7 mouse cellular contexts compared by ENCODE assay signal in genomic region chr10:117149241-117149640, GRCm38 (mm10). TPM values are rescaled to one million over a fixed set of nuclear protein-coding genes. Genes with fewer than 3 reads are reported as not detected.
A peak's percentile ranks its signal among the peaks of the same experiment; 100 is the strongest.
DNase-seq lines count a peak whose midpoint lies in the region; ATAC-seq and TF ChIP-seq lines count a peak whose summit lies in the region.

No protein-coding gene starts in this region.

- H3K36me3 ChIP-seq in lung, postnatal 0 days (ENCODE audit: insufficient read depth, low read length), result no peaks in the 10 kb centered on the region
- no peaks in the 10 kb centered on the region for H3K36me3 ChIP-seq in forebrain, embryonic 14.5 days (ENCODE audit: control insufficient read depth, insufficient read depth, low read length)
- no peaks in the 10 kb centered on the region for H3K36me3 ChIP-seq in limb, embryonic 12.5 days
- H3K36me3 ChIP-seq in neural tube, embryonic 15.5 days, result no peaks in the 10 kb centered on the region

- 20% methylated on average over 7 of the region's 7 CpGs for WGBS in lung, postnatal 0 days
- WGBS in forebrain, embryonic 14.5 days, result 11% methylated on average over 7 of the region's 7 CpGs
- 15% methylated on average over 7 of the region's 7 CpGs for WGBS in limb, embryonic 12.5 days
- 14% methylated on average over 7 of the region's 7 CpGs for WGBS in neural tube, embryonic 15.5 days

- H3K27ac ChIP-seq in lung, postnatal 0 days (ENCODE audit: low read length), result peak overlapping the region; percentile 52
- no peak overlapping the region for H3K27ac ChIP-seq in forebrain, embryonic 14.5 days (ENCODE audit: low read depth, low read length)
- H3K27ac ChIP-seq in limb, embryonic 12.5 days, result 0 out of 2 replicates have a peak overlapping the region, but pooled peaks have one; percentile 25
- no peak overlapping the region for H3K27ac ChIP-seq in neural tube, embryonic 15.5 days (replicated peaks)

- TF ChIP-seq CTCF in lung, postnatal 0 days (IDR thresholded peaks at IDR 0.05), result no peak

- peak overlapping the region; percentile 100 for H3K4me3 ChIP-seq in lung, postnatal 0 days (ENCODE audit: low read depth, low read length)
- peak overlapping the region; percentile 98; the same call in 1 of the 2 replicates for H3K4me3 ChIP-seq in forebrain, embryonic 14.5 days (ENCODE audit: low read depth, low read length)
- H3K4me3 ChIP-seq in limb, embryonic 12.5 days (replicated peaks), result peak overlapping the region; percentile 99
- H3K4me3 ChIP-seq in neural tube, embryonic 15.5 days (replicated peaks), result peak overlapping the region; percentile 99

- H3K9me3 ChIP-seq in lung, postnatal 0 days (ENCODE audit: low read length), result no peaks in the 10 kb centered on the region
- no peaks in the 10 kb centered on the region for H3K9me3 ChIP-seq in forebrain, embryonic 14.5 days (replicated peaks; ENCODE audit: control insufficient read depth, low read length)
- H3K9me3 ChIP-seq in limb, embryonic 12.5 days, result no peaks in the 10 kb centered on the region
- no peaks in the 10 kb centered on the region for H3K9me3 ChIP-seq in neural tube, embryonic 15.5 days (replicated peaks)

- no peak for DNase-seq in lung, postnatal 0 days (ENCODE audit: low spot score)
- DNase-seq in lung, postnatal 10 days, result no peak
- no peak for DNase-seq in forebrain, embryonic 14.5 days (ENCODE audit: low spot score)
- DNase-seq in thymus, adult 18-20 months, result no peak
- DNase-seq in left cerebral cortex, postnatal 36 days (ENCODE audit: low spot score in 2 of 2), result no peak

- intact Hi-C loops in left cerebral cortex, postnatal 36 days (cut with DNase I), result loop anchor here (2.0 to 5.0 kb wide), 3 partner anchors 58 to 86 kb away; partner anchors contain the start of genes Cct2 and Yeats4

- TF ChIP-seq EP300 in lung, postnatal 0 days (IDR thresholded peaks at IDR 0.05), result no peak

- no peaks in the 10 kb centered on the region for H3K27me3 ChIP-seq in lung, postnatal 0 days (replicated peaks; ENCODE audit: insufficient read depth, low read length)
- 0 out of 2 replicates have a peak, but pooled peaks cover 3% of the 10 kb centered on the region for H3K27me3 ChIP-seq in forebrain, embryonic 14.5 days (replicated peaks; ENCODE audit: control insufficient read depth, insufficient read depth, low read length)
- no peaks in the 10 kb centered on the region for H3K27me3 ChIP-seq in limb, embryonic 12.5 days
- no peaks in the 10 kb centered on the region for H3K27me3 ChIP-seq in neural tube, embryonic 15.5 days (replicated peaks)

- H3K4me1 ChIP-seq in lung, postnatal 0 days (ENCODE audit: insufficient read depth, low read depth, low read length), result peaks cover 20% of the 10 kb centered on the region
- peaks cover 8% of the 10 kb centered on the region for H3K4me1 ChIP-seq in forebrain, embryonic 14.5 days (ENCODE audit: control insufficient read depth, insufficient read depth, low read length)
- H3K4me1 ChIP-seq in limb, embryonic 12.5 days (replicated peaks), result peaks cover 56% of the 10 kb centered on the region
- H3K4me1 ChIP-seq in neural tube, embryonic 15.5 days, result peaks cover 50% of the 10 kb centered on the region

- ATAC-seq in lung, postnatal 0 days, result no peak
- no peak for ATAC-seq in forebrain, embryonic 14.5 days
- ATAC-seq in limb, embryonic 12.5 days (ENCODE audit: insufficient number of reproducible peaks, insufficient read depth, low FRiP score, low TSS enrichment, low read depth), result no peak
- no peak for ATAC-seq in neural tube, embryonic 15.5 days (ENCODE audit: low FRiP score)

- H3K9ac ChIP-seq in lung, postnatal 0 days (replicated peaks; ENCODE audit: low read depth), result no peak overlapping the region; the same call in 1 of the 2 replicates
- no peak overlapping the region for H3K9ac ChIP-seq in forebrain, embryonic 14.5 days (ENCODE audit: low read length)
- no peak overlapping the region for H3K9ac ChIP-seq in limb, embryonic 12.5 days (replicated peaks)
- H3K9ac ChIP-seq in neural tube, embryonic 15.5 days (replicated peaks), result no peak overlapping the region

- H3K4me2 ChIP-seq in lung, postnatal 0 days (replicated peaks; ENCODE audit: low read depth, low read length), result peak overlapping the region; percentile 59
- peak overlapping the region; percentile 83 for H3K4me2 ChIP-seq in forebrain, embryonic 14.5 days (ENCODE audit: low read length)
- H3K4me2 ChIP-seq in limb, embryonic 12.5 days, result peak overlapping the region; percentile 71
- H3K4me2 ChIP-seq in neural tube, embryonic 15.5 days, result peak overlapping the region; percentile 78

RNA-seq across cellular contexts. Expression of gene Frs2, which starts 0.9 kb away (rescaled TPM):
- 18.8 and 21.9 TPM in 2 replicates for polyA plus RNA-seq in lung, postnatal 0 days (2015; fragmentation: Nextera tagmentation; extraction: Ambion mirVana)
- polyA plus RNA-seq in forebrain, embryonic 14.5 days (2014; fragmentation: Nextera tagmentation; extraction: Ambion mirVana), result 27.2 and 28.5 TPM in 2 replicates
- polyA plus RNA-seq in limb, embryonic 12.5 days (2016; fragmentation: Nextera tagmentation; extraction: Ambion mirVana), result 21.2 and 24.8 TPM in 2 replicates
- polyA plus RNA-seq in neural tube, embryonic 15.5 days (2015; fragmentation: Nextera tagmentation; extraction: Ambion mirVana), result 19.7 and 21.4 TPM in 2 replicates
- 10 to 100 TPM; 33.2 to 35.6 TPM for total RNA-seq in left cerebral cortex, postnatal 36 days (2021)

Comparison
In these comparisons a context has a peak if more than half of its experiments do, and no peak if none do; other contexts are left out.
1. H3K27ac ChIP-seq: peak in lung, postnatal 0 days (single experiment) and limb, embryonic 12.5 days (single experiment); none in forebrain, embryonic 14.5 days (single experiment) and neural tube, embryonic 15.5 days (single experiment).
2. Peak in every context shown above with its lines, with median percentiles within 50 percentile points of each other: H3K4me2 ChIP-seq and H3K4me3 ChIP-seq.